Mouse (Mus musculus) erythroid progenitor cell, adult 5-6 weeks (primary cell): ENCODE data around the gene Gm8246. TPM values are rescaled to one million over a fixed set of nuclear protein-coding genes. Genes with fewer than 3 reads are reported as not detected.
"Not testable (repeated sequence)": the region's sequence is repeated elsewhere in the genome, so short reads cannot be mapped to it uniquely, and the experiment has no call there.

Experiments
- ATAC-seq: replicated peaks from 2 replicates; pipeline ENCODE4 v1.8.0; 2016; ENCODE audit warnings: moderate number of reproducible peaks, mild to moderate bottlenecking, moderate TSS enrichment, inconsistent platforms; ENCODE audit not compliant: poor library complexity, low FRiP score, severe bottlenecking
- total RNA-seq, 2 experiments: library from RNA; stranded (forward) in 1 of 2; stranded (reverse) in 1 of 2; fragments of 150-400 nt in 1 of 2; fragments of 186-747, 209-891 nt in 1 of 2; gene quantifications; 2 replicates each; pipeline versions ENCODE4 v1.2.3 to v1.2.4; 2015 to 2017; ENCODE audit warnings: low replicate concordance in 2 of 2

Gene Gm8246
- total RNA-seq (2015; ENCODE audit: low replicate concordance): not detected in 2 replicates
- total RNA-seq (2017; ENCODE audit: low replicate concordance): not detected in 2 replicates

- ATAC-seq: not testable (repeated sequence)
Measured at GRCm38 (mm10) chr14:5477730-5478129, at the start of gene Gm8246. Gm8246 (minus strand) TSS chr14:5477830.

- ATAC-seq: not testable (repeated sequence)
Measured at GRCm38 (mm10) chr14:5501374-5501773, 23.7 kb upstream of the Gm8246 start, which contains the start of gene Gm3488. Gm3488 (plus strand) TSS chr14:5501674.

GRCm38 (mm10) chr14:5483907-5484306 lies 6.3 kb upstream of the Gm8246 start, which contains the start of gene Gm3187:
Gm3187 (plus strand) TSS chr14:5484207.
- ATAC-seq: not testable (repeated sequence)

GRCm38 (mm10) chr14:5460469-5460868 lies 17.2 kb downstream of the Gm8246 start:
- ATAC-seq: not testable (repeated sequence)

GRCm38 (mm10) chr14:5455367-5455766 lies 22.3 kb downstream of the Gm8246 start, which contains the start of gene Gm3194:
Gm3194 (minus strand) TSS chr14:5455467.
- ATAC-seq: not testable (repeated sequence)

Other genes with a start within 250 kb of the Gm8246 start
- gene Gm3526, start 217.2 kb downstream of the Gm8246 start, total RNA-seq (2015; ENCODE audit: low replicate concordance): not detected in 2 replicates
- gene Gm3526, start 217.2 kb downstream of the Gm8246 start, total RNA-seq (2017; ENCODE audit: low replicate concordance): not detected in 2 replicates
- gene Gm3542, start 142.9 kb downstream of the Gm8246 start, total RNA-seq (2015; ENCODE audit: low replicate concordance): not detected in 2 replicates
- gene Gm3542, start 142.9 kb downstream of the Gm8246 start, total RNA-seq (2017; ENCODE audit: low replicate concordance): not detected in 2 replicates
- gene Gm3500, start 88.8 kb downstream of the Gm8246 start, total RNA-seq (2015; ENCODE audit: low replicate concordance): not detected in 2 replicates
- gene Gm3500, start 88.8 kb downstream of the Gm8246 start, total RNA-seq (2017; ENCODE audit: low replicate concordance): not detected in 2 replicates
- gene Gm3194, start 22.4 kb downstream of the Gm8246 start, total RNA-seq (2015; ENCODE audit: low replicate concordance): not detected in 2 replicates
- not detected in 2 replicates for gene Gm3194, start 22.4 kb downstream of the Gm8246 start, total RNA-seq (2017; ENCODE audit: low replicate concordance)
- gene Gm3187, start 6.4 kb upstream of the Gm8246 start, total RNA-seq (2015; ENCODE audit: low replicate concordance): not detected in 2 replicates
- gene Gm3187, start 6.4 kb upstream of the Gm8246 start, total RNA-seq (2017; ENCODE audit: low replicate concordance): not detected in 2 replicates
- gene Gm3488, start 23.8 kb upstream of the Gm8246 start, total RNA-seq (2015; ENCODE audit: low replicate concordance): not detected in 2 replicates
- not detected in 2 replicates for gene Gm3488, start 23.8 kb upstream of the Gm8246 start, total RNA-seq (2017; ENCODE audit: low replicate concordance)
- not detected in 2 replicates for gene Gm3532, start 60.7 kb upstream of the Gm8246 start, total RNA-seq (2015; ENCODE audit: low replicate concordance)
- gene Gm3532, start 60.7 kb upstream of the Gm8246 start, total RNA-seq (2017; ENCODE audit: low replicate concordance): not detected in 2 replicates
- gene Gm8265, start 155.2 kb upstream of the Gm8246 start, total RNA-seq (2015; ENCODE audit: low replicate concordance): not detected in 2 replicates
- gene Gm8265, start 155.2 kb upstream of the Gm8246 start, total RNA-seq (2017; ENCODE audit: low replicate concordance): not detected in 2 replicates
- gene Gm9603, start 209.6 kb upstream of the Gm8246 start, total RNA-seq (2015; ENCODE audit: low replicate concordance): not detected in 2 replicates
- not detected in 2 replicates for gene Gm9603, start 209.6 kb upstream of the Gm8246 start, total RNA-seq (2017; ENCODE audit: low replicate concordance)